Mouse (Mus musculus): ENCODE data around the gene Gm3248. TPM values are rescaled to one million over a fixed set of nuclear protein-coding genes. Genes with fewer than 3 reads are reported as not detected.

The Gm3248 gene
- polyA plus RNA-seq, 1 experiment from 2014 or later, result 0.36 TPM

Other genes starting within 250 kb of the Gm3248 start
- 0.16 TPM in 1 of 2 replicates, not detected in the other for gene Gm3373, start 220.2 kb downstream of the Gm3248 start, polyA plus RNA-seq (2015; fragmentation: Nextera tagmentation; extraction: Ambion mirVana)
- 0.14 and 0.44 TPM in 2 replicates for gene Gm3383, start 153.8 kb downstream of the Gm3248 start, polyA plus RNA-seq (2015; fragmentation: Nextera tagmentation; extraction: Ambion mirVana)
- gene Gm3424, start 131.4 kb downstream of the Gm3248 start, polyA plus RNA-seq (2015; fragmentation: Nextera tagmentation; extraction: Ambion mirVana), result not detected in 2 replicates
- 0.10 and 0.47 TPM in 2 replicates for gene Gm8237, start 81.4 kb downstream of the Gm3248 start, polyA plus RNA-seq (2015; fragmentation: Nextera tagmentation; extraction: Ambion mirVana)
- gene Gm3453, start 17.4 kb upstream of the Gm3248 start, polyA plus RNA-seq (2015; fragmentation: Nextera tagmentation; extraction: Ambion mirVana), result not detected in 2 replicates
- gene Gm6337, start 96.5 kb upstream of the Gm3248 start, polyA plus RNA-seq (2015; fragmentation: Nextera tagmentation; extraction: Ambion mirVana), result not detected in 2 replicates
- gene Gm8206, start 132.2 kb upstream of the Gm3248 start, polyA plus RNA-seq (2015; fragmentation: Nextera tagmentation; extraction: Ambion mirVana), result 0.43 and 0.47 TPM in 2 replicates
- gene Gm3468, start 146.9 kb upstream of the Gm3248 start, polyA plus RNA-seq (2015; fragmentation: Nextera tagmentation; extraction: Ambion mirVana), result 0.30 and 0.58 TPM in 2 replicates
- gene Gm3476, start 164.1 kb upstream of the Gm3248 start, polyA plus RNA-seq (2015; fragmentation: Nextera tagmentation; extraction: Ambion mirVana), result not detected in 2 replicates